Mouse (Mus musculus): ENCODE data around the gene Gfra1.

Gfra1 gene

DNA sequence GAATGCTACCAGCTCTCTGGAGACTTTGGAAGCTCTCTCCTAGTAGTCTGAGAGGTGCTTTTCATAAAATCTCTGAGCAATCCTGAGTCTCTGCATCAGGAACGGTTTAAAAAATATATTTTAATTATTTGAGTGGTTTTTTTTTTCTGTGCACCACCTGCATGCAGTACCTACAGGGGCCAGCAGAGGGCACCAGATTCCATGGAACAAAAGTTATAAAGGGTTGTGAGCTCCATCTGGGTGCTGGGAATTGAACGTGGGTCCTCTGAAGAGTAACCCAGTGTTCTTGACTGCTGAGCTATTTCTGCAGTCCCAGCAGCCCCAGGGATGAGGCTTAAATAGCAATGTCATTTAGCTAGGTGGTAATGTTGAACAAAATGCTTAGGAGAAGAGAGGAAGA is 141.9 kb downstream of the Gfra1 start:
- no peak for DNase-seq

DNA sequence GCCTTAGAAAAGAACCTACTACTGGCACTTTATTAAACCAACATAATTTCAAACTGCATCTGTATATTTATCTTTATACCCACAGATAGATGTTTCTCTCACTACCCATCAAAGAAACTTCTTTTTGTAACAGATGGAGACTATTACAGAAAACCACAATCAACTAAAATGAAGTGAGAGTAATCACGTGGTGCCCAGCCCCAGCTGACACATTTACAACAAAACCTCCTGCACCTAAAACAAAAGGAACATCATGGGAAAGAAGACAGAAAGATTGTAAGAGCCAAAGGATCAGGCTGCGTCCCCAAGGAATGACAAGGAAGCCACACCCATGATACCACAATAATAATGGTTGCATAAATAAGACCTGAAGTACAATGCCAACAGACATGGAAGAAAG is 143.2 kb downstream of the Gfra1 start:
- no peak for DNase-seq

DNA sequence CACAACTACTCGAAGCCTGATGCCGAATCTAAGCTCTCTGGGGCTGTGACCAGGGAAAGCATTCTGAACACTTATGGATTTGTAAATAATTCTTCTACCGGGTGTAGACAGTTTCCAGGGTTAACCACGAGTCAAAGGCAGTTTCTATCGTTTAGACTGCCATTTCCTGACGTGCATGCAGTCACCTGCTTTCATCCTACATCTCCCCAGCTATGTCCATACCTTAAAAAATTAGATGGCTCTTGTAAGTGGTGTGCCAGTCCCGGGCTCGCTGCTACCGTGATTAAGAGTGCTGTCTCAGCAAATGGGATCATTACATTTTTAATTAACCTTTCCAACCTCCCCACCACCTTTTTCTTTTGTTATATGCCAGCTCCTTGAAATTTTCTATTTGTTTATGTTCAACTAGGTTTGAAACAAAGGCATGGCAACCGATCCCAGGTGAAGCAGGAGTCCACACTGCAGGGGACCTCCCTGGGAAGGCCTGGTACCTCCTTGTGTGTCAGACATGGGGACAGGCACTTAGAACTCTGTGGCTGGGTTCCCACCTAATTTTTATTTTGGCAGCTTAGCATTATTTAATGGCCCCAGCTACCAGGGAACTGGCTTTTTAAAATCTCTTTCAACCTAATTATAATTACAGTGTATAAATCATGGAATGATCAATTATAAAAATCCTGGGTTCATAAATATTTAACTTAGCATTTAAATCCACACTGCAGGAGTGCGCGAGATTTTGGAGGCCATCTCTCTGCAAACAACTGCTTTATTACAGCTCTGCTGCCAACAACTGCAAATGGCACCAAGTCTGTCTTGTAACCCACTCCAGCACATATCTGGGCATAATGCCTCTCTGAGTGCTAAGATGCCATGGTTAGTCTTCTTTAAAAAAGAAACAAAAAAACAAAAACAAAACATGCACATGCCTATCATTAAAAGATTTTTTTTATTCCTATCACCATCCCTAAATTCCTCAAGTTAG is 145.1 kb downstream of the Gfra1 start:
- DNase-seq: no peak

DNA sequence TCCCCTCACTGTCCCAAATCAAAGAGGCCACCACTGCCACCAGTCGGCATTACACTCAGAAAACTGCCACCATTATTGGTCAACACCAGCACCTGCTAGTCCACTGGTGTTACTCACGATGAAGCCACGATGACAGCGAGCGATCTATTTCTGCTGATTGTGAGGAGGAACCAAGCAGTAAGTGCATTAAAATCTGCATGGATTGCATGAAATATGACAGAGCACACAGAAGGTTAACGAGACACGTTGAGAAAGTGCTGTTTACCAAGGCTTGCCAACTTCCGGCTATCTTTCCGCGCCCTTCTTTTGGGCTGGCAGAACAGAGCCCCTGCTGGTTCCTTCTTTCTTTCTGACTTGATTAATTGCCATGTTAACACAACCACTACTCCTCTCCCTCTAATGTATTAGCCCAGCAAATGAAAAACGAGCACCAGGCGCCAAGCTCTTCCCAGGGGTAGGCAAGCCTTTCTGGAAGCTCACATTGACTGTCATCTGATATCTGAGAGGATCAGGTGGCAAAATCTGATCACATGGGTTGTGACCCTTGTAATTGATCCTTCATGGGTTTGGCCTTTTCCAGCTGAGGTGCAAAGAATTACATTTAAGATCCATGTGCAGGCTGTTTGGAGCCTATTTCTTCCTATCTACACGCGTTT is 146.0 kb downstream of the Gfra1 start:
- no peak for DNase-seq

DNA sequence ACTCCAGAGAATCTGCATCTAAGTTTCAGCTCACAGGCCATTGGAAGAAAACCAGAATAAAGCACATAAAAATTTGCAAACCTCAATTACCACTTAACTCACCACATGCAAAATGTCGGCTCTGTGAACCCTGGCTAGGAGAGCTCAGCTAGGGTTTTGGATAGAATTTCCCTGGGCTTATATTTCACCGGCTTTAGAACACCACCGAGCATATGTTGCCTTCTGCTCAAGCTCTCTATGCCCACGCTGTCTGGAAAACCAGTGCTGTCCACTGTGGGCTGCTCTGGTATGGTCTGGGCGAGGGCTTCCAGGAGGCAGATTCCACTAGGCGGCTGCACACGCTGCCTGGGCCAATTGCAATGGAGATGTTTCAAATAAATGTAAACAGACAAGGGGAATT is 154.6 kb downstream of the Gfra1 start:
- DNase-seq: no peak

DNA sequence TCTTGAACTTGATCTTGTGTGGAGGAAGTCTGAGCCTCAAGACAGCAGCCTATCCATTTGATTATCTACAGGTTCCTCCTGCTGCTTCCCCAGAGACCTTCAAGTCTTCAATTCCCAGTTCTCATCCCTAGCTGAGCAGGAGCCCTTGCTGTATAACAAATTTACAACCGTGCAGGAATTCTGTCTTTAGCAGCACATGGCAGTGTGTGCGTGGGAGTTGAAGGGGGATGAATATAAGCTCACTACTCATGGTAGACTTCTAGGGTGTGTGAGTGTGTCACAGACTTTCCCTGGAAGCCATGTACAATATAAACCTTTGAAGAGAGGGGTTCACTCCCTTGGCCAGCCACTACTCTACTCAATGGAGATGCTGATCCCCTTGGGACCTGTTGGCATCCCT is 157.8 kb downstream of the Gfra1 start:
- no peak for DNase-seq

DNA sequence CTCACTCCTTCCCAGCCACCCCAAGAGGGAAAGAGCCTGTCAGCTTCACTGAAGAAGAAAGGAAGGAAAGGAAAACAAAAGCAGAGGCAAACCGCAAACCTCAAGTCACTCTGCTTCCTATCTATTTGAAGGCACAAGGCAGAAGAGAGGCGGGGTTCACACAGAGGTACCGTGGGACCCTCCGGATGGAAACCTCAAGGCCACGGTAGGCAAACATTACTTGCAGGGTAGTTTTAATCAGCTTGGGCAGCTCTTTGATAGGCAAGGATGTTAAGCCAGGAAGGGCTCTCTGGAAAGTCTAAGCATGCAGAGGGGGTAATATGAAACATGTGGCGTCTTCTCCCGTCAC is 158.9 kb downstream of the Gfra1 start:
- no peak for DNase-seq

DNA sequence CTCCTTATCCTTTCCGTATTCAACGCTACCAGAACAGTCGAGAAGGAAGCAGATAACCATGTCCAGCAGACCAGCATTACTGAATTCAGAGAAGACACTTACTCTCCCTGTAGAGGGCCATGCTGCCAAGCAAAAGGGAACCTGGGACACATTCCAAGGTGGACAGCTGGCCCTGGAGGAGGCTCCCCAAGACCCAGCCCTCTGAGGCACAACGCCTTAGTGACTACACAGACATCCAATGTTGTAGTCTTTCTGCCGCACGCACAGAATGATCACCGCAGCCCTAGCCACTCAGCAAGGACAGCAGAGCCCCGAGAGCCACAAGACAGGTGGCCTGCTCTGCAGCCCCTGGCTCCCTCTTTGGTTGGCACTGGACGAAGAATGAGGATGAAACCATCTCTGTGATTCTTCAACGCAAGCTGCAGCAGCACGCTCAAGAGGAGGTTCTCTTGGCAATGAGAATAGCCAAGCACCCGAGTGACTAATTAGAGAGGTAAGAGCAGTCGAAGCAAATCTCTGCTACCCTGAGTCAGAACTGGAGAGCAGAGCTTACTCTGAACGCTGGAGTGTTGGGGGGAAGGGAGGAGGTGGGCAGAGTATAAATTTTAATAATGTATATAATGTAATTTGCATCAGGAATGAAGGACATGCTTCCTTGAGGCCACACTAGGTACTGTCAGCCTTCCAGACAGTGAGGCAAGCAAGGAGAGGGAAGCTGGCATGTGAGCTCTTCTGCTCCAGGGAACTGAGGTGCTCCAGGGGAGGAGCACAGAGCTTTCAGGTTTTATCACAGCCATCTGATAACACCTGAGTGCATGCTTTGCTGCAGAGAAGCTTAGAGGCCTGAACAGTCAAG is 159.5 kb downstream of the Gfra1 start:
- no peak for DNase-seq

DNA sequence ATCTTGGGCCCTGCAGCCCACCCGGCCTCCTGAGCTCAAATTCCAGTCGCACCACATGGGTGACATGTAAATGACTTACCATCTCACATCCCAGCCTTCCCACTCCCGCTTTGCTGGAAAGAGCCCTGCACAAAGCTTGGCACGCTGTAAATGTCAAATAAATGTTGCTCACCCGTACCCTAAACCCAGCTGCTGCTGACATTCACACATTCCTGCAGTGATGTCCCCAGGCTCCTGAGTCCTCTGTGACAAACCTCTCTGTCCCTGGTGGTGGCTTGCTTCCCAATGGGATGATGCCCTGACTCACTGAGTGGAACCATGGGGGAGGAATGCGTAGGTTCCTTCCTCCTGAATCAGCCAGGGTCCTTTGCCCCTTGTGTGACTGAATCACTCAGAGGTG is 167.6 kb downstream of the Gfra1 start:
- DNase-seq: no peak

DNA sequence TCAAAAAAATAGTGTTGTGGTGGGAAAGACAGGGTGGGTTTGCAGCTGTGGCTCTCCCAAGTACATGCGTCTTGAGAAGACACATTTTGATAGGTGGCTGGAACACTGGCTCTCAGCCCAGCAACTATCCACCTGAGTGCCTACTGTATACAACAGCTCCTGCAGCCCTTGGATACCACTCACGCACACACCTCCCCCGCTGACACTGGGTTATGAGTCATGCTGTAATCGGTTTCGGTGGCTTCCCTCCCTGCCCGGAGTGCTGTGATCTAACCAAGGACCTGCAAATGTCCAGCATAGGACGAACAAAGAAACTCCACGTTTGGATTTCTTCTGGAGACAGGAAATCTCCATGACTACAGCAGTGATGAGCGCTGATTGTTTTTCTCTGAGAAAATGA is 180.4 kb downstream of the Gfra1 start:
- DNase-seq: no peak

DNA sequence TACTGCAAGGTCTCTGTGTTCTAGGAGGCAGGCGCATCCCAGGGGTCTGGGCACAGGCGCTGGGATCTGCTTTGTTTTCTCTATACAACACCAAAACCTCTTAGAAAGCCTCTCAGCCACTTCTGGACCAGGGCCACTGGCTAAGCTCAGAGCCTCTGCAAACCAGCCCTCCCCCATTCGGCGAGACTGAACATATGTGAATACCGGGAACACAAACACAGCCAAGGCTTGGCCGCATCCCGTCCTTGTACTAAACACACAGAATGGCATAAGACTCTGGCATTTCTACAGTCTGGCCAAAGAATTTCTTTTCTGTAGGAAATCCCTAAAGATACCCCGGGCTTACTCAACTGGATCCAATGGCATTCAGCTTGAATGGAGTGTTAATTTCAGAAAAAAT is 183.9 kb downstream of the Gfra1 start:
- no peak for DNase-seq

DNA sequence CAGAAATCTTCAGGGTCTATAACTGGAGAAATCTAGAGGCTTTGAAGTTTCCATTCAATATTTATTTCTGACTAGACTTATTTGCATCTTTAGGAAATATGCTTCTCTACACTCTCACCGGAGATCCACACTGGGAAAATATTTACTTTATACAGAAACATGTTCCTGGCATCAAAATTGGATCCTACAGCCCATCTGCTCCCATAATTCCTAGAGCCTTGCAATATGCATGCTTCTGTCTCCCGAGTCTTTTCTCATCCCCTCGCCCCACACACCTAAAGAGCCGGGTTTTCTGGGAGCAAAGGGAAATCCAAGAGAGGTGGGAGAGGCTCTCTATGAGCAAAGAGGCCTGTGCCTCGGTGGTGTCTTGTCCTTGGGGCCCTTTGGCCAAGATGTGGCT is 184.9 kb downstream of the Gfra1 start:
- no peak for DNase-seq

DNA sequence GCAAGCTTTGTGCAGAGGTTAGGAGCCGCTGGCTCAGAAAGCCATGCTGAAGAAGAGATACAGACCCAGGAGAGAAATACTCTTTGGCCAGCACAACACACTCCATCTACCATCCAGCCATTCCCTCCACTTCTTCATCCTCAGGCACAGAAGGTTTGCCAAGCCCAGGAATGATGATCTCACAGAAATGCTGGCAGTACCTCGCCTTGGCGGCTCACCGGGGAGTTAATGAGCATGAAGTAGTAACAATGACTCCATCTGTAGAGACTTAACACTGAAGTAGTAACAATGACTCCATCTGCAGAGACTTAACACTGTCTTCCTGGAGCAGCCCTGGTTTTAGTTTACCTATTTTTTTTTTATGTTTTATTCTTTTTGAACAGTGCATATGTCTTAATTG is 187.2 kb downstream of the Gfra1 start:
- no peak for DNase-seq

DNA sequence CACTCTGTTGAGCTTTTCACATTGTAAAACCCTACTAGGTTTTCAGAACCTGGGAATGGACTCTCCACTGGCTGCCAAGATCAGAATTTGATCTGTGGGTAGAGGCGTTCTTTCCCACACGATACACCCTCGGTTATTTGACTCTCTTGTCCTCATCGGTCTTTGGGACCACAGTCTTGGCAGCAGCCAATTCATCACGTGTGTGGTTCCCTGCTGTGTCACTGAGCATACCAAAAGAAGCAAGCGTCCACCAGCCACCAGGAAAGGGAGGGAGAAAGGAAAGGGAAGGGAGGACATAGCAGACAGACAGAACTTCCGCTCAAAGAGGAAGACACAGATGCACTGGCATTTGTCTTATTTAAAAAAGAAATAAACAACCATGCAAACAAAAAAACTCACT is 189.1 kb downstream of the Gfra1 start:
- no peak for DNase-seq

DNA sequence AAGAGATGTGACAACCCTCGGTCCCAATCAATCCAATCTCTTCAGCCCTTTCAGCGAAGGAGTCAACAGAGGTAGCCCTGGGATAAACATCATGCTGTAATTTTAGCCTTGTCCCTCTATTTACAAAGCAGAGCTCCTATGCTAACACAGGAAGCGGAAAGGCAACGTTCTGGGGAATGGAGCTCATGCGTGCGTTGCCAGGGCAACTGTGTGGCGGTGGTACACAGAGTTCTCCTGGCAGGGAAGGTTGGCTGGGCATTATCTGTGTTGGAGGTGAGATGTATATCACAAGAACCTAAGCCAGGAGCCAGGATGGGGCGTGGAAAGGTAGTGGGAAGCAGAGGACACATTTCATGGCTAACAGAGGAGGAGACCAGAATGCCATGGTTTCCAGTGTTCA is 194.8 kb downstream of the Gfra1 start:
- no peak for DNase-seq

DNA sequence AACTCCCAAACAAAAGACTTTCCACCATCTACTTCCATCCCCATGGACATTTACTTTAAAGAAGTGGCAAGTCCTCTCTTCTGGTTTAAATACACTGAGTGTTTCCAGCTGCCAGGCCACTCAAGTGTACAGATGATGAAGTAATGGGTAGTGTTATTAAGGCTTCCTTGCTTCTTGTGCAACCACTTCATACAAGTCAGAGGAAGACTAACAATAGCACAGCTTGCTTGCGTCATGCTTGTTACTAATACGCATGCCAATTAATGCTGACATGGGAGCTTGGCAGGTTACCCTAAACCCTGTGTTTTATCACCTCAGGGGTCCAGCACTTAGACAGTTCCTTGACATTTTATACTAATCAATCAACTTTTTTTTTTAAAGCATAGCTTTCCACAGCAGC is 196.5 kb downstream of the Gfra1 start:
- no peak for DNase-seq

DNA sequence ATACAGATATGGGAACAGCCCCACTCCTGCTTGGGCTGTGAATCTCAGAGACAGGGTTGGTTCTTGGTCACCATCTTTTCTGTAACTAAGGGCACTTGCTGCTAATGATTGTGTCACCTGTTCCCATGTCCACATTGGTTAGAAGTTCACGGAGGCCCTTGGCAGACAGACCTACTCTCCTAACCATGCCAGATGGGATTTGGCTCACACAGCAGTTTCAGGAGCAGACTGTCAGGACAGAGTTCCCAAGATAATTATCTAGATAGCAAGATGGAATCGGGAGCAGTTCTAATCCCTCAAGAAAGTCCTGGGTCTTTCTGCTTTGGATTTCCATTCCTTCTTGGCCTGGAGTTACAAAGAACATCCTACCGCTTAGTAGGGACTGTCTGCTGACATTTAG is 199.2 kb downstream of the Gfra1 start:
- DNase-seq: no peak

DNA sequence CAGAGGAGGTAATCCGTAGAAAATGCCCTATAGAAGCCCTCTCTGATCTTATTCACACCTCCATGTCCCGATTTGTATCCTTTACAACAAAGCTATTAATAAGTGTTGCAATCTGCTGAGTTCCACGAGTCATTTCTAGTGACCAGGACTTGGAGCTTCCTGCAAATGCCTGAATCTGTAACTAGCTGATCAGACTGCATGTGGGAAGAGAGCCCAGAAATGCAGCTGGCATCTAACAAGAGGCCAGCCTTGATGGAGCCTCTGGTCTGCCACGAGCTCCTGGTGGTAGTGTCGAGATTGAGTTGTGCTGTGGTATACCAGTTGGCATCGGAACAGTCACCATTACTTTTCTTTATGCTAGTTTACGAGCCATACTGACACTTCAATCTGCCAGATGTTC is 200.3 kb downstream of the Gfra1 start:
- no peak for DNase-seq

DNA sequence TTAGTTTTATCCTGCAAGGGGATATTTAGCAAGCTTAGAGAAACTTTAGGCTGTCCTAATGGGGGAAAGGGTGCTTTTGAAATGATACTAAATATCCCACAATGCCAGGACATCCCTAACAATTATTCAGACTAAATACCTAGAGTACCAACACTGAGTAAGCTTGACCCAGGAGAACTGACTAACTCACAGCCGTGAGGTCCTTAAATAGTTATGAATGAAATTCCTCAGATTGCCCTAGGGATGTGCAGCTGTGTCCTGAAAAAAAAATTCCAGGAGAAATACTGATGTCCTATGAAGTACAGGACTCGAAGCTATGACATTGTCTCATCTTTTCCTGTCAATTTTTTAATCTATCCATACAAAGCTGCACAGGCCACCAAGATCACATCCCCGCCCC is 201.5 kb downstream of the Gfra1 start:
- no peak for DNase-seq

DNA sequence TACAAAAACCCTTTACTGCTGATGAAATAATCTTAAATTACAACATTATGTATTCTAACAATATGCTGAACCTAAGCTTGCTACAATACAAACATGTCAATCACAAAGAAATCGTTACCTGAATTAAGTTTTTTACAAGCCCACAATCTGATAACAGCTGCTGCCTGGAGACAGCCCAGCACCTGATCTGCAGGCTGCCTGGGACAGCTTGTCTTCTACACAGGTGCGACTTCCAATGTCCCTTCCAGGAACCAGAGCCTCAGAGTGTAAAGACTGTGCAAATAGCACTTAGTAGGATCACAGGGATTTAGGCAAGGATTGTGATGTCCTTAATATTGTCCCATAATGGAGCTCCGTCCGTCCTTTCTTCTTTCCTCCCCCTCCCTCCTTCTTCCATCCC is 204.0 kb downstream of the Gfra1 start:
- no peak for DNase-seq

DNA sequence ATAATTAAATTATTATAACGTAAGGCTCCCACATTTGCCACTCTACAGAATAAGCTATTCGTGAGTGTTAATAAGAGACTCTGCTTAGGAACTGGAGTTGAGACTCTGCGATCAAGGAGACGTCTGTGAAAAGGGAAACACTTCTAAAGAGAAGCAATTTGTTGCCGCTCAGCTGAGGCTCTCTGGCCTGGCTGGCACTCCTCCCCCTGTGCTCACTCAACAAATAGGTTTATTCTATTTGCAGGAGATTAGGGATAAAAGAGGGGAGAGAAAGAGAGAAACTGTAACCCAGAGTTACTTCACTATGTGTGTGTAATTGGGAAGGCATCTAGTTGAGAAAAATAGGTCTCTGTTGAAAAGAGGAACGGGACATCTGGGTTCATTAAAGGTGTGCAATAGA is 204.6 kb downstream of the Gfra1 start:
- DNase-seq: no peak

DNA sequence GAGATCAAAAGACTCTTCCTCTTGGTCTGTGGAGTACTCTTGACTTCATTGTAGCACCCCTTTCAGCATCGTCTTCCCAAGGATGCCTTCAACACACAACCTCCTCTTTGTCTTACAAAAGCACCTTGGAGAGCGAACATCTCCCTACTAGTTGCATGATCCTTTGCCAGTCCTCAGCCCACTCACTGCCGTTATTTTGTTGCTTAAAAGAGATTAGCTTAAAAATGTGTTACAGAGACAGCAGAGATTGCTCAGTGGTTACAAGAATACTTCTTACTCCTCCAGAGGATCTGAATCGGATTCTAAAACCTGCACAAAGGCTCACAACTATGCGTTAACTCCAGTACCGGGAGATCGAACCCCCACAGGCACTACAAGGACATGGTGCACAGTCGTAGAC is 205.5 kb downstream of the Gfra1 start:
- DNase-seq: no peak

DNA sequence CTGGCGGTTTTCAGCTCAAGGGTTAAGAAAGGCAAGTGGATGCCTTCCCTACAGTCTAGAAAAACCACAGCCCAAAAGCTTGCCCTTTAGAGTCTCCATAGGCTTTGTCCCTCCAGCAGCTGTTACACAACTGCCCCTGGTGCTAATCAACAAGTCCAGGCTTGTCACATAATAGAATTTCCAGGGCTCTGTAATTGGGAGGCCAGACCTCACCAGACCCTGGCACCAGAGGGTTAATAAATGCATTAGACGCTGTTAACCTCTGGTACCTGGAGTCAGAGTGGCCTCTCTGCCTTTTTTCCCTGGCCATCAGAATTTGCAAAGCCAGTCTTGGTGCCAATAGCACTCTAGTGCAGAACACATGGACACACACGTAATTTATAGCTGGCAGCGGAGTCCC is 211.6 kb downstream of the Gfra1 start:
- DNase-seq: peak; percentile 46

DNA sequence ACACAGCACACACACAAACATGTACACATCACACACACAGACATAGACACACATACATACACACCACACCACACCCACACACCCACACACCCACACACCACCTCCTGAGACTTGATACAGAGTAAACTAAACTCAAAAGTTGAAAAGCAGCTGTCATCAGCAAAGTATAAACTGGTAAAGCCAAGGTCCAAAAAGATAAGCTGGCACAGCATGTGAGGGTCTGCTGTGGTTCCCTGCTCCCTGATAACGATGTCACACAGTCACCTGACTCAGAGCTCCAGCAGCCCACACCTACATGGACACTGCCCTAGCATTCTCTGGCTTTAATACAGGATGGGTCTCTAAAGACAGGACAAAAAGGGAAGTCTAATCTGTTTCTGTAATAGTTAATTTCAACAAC is 212.1 kb downstream of the Gfra1 start:
- no peak for DNase-seq
